Mouse (Mus musculus) CH12.LX (cell line): ENCODE data around the gene Pkd2l1.

Experiments used
- CTCF ChIP-seq, 2 experiments: IDR thresholded peaks in 1 of 2; conservative IDR thresholded peaks in 1 of 2; 2 replicates each; pipeline ENCODE4 v1.5.1; 2011 to 2012; ENCODE audit warnings: low read depth in 2 of 2, low read length in 2 of 2, improper control_type of control experiment in 1 of 2, inconsistent platforms in 1 of 2, mild to moderate bottlenecking in 1 of 2, moderate library complexity in 1 of 2
- E2F4 ChIP-seq: IDR thresholded peaks from 2 replicates; pipeline ENCODE4 v1.6.1; 2011; ENCODE audit warnings: low read depth, low read length, improper control_type of control experiment; ENCODE audit not compliant: insufficient replicate concordance
- EP300 ChIP-seq: IDR thresholded peaks from 2 replicates; pipeline ENCODE4 v1.6.1; 2011; ENCODE audit warnings: low read length, improper control_type of control experiment
- ETS1 ChIP-seq: conservative IDR thresholded peaks from 2 replicates; pipeline ENCODE4 v1.6.1; 2012; ENCODE audit warnings: low read depth, mild to moderate bottlenecking, inconsistent platforms, low read length, improper control_type of control experiment, moderate library complexity
- HCFC1 ChIP-seq: IDR thresholded peaks from 2 replicates; pipeline ENCODE4 v1.6.1; 2012; ENCODE audit warnings: low read depth, mild to moderate bottlenecking, inconsistent platforms, low read length, improper control_type of control experiment
- JUND ChIP-seq: conservative IDR thresholded peaks from 2 replicates; pipeline ENCODE4 v1.6.1; 2011; ENCODE audit warnings: low read depth, low read length, improper control_type of control experiment
- NELFE ChIP-seq: IDR thresholded peaks from 2 replicates; pipeline ENCODE4 v1.6.1; 2011; ENCODE audit warnings: low read depth, low read length, improper control_type of control experiment
- POLR2A ChIP-seq: IDR thresholded peaks from 2 replicates; pipeline ENCODE4 v1.6.1; 2011; ENCODE audit warnings: low read depth, mild to moderate bottlenecking, improper control_type of control experiment, low read length
- POLR2AphosphoS2 ChIP-seq: IDR thresholded peaks from 2 replicates; pipeline ENCODE4 v1.6.1; 2011; ENCODE audit warnings: low read depth, low read length, improper control_type of control experiment
- SIN3A ChIP-seq: IDR thresholded peaks from 2 replicates; pipeline ENCODE4 v1.6.1; 2012; ENCODE audit warnings: low read length, improper control_type of control experiment, inconsistent platforms
- TBP ChIP-seq: conservative IDR thresholded peaks from 2 replicates; pipeline ENCODE4 v1.6.1; 2011; ENCODE audit warnings: low read depth, low read length, improper control_type of control experiment
- ZMIZ1 ChIP-seq: IDR thresholded peaks from 2 replicates; pipeline ENCODE4 v1.6.1; 2012; ENCODE audit warnings: low read depth, mild to moderate bottlenecking, inconsistent platforms, low read length, improper control_type of control experiment

DNA sequence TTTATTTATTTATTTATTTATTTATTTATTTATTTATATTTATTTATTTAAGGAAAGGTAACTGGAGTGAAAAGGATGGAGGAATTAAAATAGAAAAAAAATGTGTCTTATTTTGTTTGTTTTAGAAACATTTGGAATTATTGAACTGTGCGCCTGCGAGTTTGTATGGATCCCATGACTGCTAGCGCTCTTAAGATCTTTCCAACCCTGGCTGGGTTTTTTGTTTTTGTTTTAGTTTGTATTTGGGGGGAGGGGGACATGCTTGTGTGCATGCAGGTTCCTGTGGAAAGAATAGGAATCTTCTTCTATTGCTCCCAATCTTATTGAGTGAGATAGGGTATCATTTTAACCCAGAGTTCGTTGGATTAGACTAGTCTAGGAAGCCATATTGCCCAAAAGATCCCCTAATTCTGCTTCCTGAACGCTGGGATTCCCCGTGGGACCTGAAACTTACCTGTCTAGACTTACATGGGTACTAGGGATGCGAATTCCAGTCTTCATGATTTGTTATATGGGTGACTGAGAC is 56.2 kb downstream of the Pkd2l1 start:
- no peak for TF ChIP-seq POLR2A
- TF ChIP-seq HCFC1, result no peak
- no peak for TF ChIP-seq POLR2AphosphoS2
- TF ChIP-seq CTCF (conservative IDR thresholded peaks at IDR 0.05 in 1 of 2, IDR thresholded peaks at IDR 0.05 in 1 of 2; ENCODE audit: low read depth in 2 of 2, low read length in 2 of 2), result no peak
- TF ChIP-seq ETS1, result no peak
- no peak for TF ChIP-seq NELFE
- no peak for TF ChIP-seq E2F4
- TF ChIP-seq ZMIZ1, result no peak
- TF ChIP-seq TBP, result no peak
- TF ChIP-seq SIN3A, result no peak
- no peak for TF ChIP-seq EP300
- no peak for TF ChIP-seq JUND
